Mouse (Mus musculus) heart, postnatal 25 days (tissue): ENCODE data around the gene Gm12695. TPM values are rescaled to one million over a fixed set of nuclear protein-coding genes. Genes with fewer than 3 reads are reported as not detected.

Experiments
- DNase-seq: peaks from one replicate; pipeline ENCODE4 v3.0.0; 2022; ENCODE audit warnings: low spot score
- intact Hi-C: fragments of 180-260 bp; cut with DNase I; formaldehyde crosslinking; loops from one replicate; pipeline ENCODE4 v1.15.1; 2025
- total RNA-seq, 2 experiments: library from RNA; stranded (reverse); gene quantifications; 2 replicates each; pipeline ENCODE4 v1.2.3; 2021

Gm12695 gene
- not detected for total RNA-seq

DNA sequence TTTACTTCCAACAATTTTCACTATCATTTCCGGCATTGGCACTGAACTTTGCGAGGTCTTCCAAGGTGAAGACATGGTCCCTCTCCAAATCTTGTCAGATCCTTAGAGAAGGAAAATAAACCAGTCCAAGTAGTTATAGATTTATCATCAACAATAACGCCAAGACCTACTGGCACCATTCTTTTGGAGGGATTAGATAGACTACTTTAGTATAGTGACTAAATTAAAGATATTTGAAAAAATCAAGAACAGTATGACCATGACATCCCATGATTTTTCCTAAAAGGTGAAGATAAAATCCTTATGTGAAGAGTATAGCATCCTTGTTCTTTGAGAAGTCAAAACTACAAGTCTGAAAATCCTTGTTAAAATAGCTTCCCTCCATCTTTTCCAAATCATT is at the start of gene Gm12695:
Gene Gm12695 (minus strand): TSS at position 101 of the 400 bp plus-strand sequence.
- intact Hi-C loops, result no loop called here
- DNase-seq, result no peak

- intact Hi-C loops, result no loop called here
These were observed 40.6 kb upstream of the Gm12695 start for GRCm38 (mm10) chr4:96825540-96826045.

GRCm38 (mm10) chr4:96806824-96807808 is 22.1 kb upstream of the Gm12695 start:
- no peak for DNase-seq
- intact Hi-C loops, result no loop called here

More at GRCm38 (mm10) chr4:96825540-96826045, 40.6 kb upstream of the Gm12695 start:
- no peak for DNase-seq

DNA sequence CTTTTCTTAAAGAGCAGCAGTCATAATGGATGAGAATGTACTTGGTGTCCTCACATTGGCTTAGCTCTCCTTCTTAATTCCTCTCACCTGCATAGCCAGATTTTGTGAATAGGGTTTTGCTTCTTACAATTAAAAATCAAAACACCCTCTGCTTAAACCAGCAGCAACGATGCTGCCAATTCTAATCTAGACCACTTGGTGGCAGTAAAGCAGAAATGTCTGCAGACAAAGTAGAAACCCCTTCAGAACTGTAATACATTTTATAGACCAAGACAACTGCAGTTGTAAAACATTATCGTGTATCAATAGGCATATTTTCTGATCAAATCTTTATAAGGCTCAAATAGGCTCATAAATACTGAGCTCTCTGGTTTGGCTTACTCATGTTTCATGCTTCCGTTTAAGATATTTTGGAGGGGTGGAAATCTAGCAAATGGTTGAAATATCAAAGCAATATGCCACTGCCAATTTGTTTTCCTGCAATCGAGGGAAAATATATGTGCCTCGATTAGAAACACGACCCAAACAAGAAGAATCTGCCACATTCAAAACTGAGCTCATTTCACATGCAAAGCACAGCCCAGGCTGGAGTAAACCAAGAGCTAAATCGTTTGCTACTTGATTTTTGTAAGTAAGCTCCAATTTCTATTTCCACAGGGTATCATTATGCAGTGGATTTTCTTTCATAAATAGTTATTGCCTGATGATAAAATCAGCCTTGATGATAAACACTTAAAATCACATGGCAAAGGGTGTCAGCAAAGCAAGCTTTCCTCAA is 14.6 kb upstream of the Gm12695 start:
- no peak for DNase-seq
- intact Hi-C loops, result no loop called here

DNA sequence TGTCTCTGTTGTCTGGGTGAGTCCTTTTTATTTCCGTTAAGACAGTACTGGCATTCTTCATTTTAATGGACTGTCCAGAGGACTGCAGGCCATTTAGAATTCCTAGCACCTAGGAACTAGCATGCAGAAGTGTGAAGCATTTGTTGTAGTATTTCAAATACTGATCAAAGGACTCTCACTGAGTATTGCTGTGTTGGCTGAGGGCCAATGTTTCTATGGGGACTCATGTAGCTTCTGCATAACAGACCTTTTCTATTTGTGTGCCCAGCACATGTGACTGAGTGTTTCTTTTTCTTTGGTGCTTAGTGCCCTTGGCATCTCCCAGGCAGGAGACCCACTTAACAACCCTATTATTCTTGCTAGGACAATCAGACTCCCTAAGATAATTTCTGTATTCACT is 12.6 kb upstream of the Gm12695 start:
- intact Hi-C loops, result no loop called here

GRCm38 (mm10) chr4:96791301-96791700 is 6.3 kb upstream of the Gm12695 start:
- no peak for DNase-seq
- intact Hi-C loops, result no loop called here

More for the DNA sequence above, 12.6 kb upstream of the Gm12695 start:
- no peak for DNase-seq

DNA sequence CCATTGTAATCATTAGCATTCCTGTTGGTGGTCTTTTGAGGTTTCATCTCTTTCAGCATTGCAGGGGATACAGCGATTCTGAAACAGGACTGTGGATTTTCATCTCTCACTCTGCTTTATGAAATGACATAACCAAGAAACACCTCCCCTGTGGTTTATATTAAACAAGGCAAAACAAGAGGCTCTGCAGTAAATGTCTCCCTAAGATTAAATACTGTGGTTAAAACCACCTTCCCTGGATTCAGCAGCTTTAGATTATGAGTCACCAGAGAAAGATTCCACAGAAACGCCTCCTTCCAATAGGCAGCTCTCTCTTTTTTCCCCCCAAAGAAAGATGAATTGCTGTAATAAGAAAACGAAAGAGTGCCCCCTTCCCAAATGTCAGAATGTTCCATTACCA is 4.9 kb upstream of the Gm12695 start:
- no peak for DNase-seq
- intact Hi-C loops, result no loop called here

- DNase-seq, result no peak
- intact Hi-C loops, result no loop called here
These were observed 1.6 kb upstream of the Gm12695 start for GRCm38 (mm10) chr4:96786610-96787009.

DNA sequence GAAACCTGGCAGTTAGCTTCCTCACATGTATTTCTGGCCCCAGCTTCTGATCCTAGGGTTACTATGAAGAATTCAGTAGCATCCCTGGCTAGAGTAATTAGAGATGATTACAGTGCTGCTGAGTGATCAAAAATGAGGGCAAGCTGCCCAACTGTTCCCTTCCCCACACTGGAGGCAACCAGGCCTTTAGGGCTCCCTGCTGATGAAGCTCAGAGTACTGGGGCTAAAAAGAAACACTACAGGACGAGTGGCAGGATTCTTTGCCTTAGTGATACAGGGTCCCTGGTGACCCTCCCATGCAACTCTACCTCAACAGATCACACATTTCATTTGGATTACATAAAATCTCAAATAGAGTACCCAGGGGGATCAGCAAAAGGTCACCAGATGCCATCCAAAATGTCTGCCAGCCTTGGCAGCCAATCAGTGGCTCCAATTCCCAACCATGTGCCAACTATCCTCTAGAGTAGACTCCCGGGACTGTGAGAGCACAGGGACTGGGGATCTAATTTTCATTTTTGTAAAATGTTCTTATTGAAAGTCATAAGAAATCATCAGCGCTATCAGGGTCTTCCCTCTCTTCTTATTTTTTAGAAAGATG is 11.9 kb downstream of the Gm12695 start:
- no peak for DNase-seq
- intact Hi-C loops, result no loop called here

- intact Hi-C loops, result no loop called here
- DNase-seq, result no peak
These were observed 18.5 kb downstream of the Gm12695 start for GRCm38 (mm10) chr4:96766396-96766998.

DNA sequence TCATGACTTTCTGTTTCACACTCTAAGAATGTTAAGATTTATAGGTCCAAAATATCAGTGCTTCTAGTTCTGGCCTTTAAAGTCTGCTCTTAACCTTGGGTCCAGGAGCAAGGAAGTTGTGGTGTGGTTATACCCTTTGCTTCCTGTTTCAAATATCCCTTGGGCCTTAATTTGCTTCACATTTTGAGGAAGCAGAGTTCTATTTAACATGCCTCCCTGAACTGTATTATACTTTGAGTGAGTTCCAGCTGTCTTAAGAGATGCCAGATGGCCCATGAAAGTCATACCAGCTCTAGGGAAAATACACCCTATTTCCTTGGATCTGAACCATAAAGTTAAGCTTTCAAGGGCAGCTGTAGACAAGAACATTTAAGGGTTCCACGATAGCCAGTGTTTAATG is 33.0 kb downstream of the Gm12695 start:
- intact Hi-C loops, result no loop called here
- DNase-seq, result no peak

DNA sequence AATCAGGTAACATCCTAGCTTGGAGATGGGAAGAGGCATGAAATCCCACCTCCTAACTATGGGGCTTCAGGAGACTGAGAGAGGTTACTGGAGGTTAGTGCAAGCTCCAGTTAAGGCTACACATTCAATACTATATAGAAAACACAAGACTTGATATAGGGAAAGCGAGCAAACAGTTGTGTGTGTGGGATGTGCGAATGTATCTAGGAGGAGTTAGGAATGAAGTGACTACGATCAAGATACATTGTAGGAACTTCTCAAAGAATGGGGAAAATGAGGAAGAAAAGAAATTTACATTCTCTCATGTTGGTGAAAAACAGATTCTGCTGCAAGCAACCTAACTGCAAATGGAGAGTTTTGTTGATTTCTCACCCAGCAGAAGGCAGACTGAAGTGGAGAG is 44.5 kb downstream of the Gm12695 start:
- no peak for DNase-seq
- intact Hi-C loops, result no loop called here

DNA sequence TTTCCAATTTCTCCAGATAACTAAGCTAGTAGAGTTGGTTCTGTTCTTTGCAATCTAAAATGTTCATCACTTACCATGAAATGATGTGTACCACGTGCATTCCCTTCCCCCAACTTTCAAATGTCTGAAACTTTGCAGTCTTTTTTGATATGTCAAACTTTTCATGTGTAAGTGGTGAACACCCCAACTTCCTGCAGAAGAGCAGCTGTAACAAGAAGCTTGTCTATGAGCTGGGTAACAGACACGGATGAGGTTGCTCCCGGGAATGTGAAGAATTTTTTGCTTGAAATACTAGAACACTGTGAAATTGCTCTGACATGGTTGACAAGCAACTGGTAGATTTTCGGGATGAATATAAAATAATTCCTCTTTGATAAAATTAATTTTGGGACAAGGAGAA is 55.7 kb downstream of the Gm12695 start:
- no peak for DNase-seq
- intact Hi-C loops, result no loop called here

GRCm38 (mm10) chr4:96728211-96728610 is 56.8 kb downstream of the Gm12695 start:
- intact Hi-C loops, result no loop called here
- no peak for DNase-seq

DNA sequence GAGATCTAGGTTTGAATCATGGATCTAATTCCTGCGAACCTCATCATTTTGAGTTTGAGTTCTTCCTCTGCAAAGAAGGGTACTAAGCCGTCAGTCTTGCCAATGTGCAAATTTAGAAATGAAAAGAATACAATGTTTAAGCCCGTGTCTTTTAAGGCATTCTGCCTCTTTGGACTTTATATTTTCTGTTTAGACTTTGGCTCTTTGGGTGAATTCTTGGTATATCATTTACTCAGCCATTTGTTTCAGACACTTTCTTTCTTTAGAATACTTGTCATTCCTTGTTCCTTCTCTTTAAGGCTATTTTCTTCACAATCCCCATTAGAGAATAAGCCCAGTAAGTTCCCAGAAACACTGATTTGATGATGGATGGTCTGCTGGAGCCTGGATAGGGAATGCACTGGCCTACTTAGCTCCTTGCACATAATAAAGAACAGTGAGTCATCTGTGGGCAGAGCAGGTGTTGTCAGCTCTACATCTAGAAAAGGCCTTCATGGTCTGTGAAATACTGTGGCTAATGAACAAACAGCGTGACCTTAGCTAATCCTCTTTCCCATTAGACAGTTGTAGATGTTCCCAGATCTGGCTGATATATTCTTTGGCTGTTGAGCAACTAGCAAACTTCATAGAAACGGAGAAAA is 59.5 kb downstream of the Gm12695 start:
- intact Hi-C loops, result no loop called here
- DNase-seq, result no peak

DNA sequence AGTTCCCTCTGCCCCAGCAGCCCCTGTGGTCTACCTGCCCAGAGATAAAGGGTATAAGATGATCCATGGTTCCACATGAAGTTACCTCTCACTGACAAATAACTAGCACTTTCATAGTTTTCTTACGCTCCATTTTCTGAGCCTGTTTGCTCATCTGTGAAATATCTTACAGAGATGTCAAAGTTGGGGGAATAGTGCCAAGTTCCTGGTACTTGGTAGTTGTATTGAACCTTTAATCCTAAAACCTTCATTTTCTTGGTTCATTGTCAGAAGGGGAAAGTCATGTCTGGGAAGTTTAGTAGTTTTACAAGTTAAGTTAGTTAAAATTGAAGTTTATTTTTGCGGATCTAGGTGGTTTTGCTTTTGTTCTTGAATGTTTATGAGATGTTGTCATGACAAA is 62.7 kb downstream of the Gm12695 start:
- DNase-seq, result no peak
- intact Hi-C loops, result no loop called here

GRCm38 (mm10) chr4:96718977-96719966 is 65.7 kb downstream of the Gm12695 start:
- no peak for DNase-seq
- intact Hi-C loops, result no loop called here

- no peak for DNase-seq
- intact Hi-C loops, result no loop called here
These were observed 66.5 kb downstream of the Gm12695 start for GRCm38 (mm10) chr4:96718503-96718902.
